Mouse (Mus musculus): ENCODE measurements around the gene Gla. TPM values are rescaled to one million over a fixed set of nuclear protein-coding genes. Genes with fewer than 3 reads are reported as not detected.
"Not testable (repeated sequence)": the region's sequence is repeated elsewhere in the genome, so short reads cannot be mapped to it uniquely, and the experiment has no call there.

Gla gene
- polyA plus RNA-seq, 1 experiment from 2014 or later = 3.2 TPM

DNA sequence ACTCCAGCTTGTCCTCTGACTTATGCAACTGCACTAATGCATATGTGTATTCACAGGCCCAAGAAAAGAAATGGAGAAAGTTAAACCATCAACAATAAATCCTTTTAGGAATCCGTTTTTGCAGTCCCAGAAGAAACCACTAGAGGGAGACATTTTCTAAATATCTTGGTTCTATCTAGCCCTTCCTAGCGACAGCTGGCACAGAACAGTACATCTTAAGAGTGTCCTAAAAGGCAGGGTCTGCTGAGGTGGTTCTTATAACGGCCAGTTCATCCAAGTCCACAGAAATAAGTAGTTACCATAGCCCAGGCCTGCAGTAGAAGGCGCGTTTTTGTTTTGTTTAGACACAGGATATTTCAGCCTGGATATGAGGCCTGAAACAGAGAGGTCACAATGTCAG lies 50.0 kb downstream of the Gla start:
- ATAC-seq (ENCODE audit: extremely low read depth, insufficient number of reproducible peaks, low FRiP score, low TSS enrichment) = no peak
- Histone ChIP-seq H3K36me3 (no peaks in the 10 kb centered on the region), H3K27me3 (replicated peaks) (no peaks in the 10 kb centered on the region), H3K4me2 (no peak overlapping the region), H3K9me3 (no peaks in the 10 kb centered on the region), H3K4me3 (no peak overlapping the region), H3K4me1 (no peaks in the 10 kb centered on the region), H3K9ac (no peak overlapping the region), H3K27ac (replicated peaks) (no peak overlapping the region)
- 14% methylated on average over 5 of the region's 5 CpGs for WGBS

DNA sequence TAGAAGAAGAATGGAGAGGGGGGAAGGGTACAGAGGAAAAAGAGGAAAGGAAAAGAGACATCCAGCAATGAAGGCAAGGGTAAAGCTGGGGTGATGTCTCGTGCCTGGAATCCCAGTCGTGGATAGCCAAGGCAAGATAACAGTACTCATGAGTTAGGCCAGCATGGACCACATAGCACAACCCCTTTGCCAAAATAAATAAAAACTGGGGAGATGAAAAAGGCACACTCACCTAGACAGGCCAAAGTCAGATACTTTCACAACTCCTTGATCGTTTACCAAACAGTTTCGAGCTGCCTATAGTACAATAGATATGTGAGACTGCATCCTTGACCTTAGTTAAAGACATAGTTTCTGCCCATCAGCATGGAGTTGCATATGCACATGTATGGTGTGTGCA lies 53.6 kb downstream of the Gla start:
- H3K36me3 ChIP-seq = no peaks in the 10 kb centered on the region
- no peak for ATAC-seq (ENCODE audit: extremely low read depth, insufficient number of reproducible peaks, low FRiP score, low TSS enrichment)
- H3K27me3 ChIP-seq (replicated peaks) = no peaks in the 10 kb centered on the region
- WGBS = 75% methylated on average over 4 of the region's 4 CpGs
- H3K4me1 ChIP-seq = no peaks in the 10 kb centered on the region
- no peak overlapping the region for H3K4me3 ChIP-seq
- H3K4me2 ChIP-seq = no peak overlapping the region
- no peaks in the 10 kb centered on the region for H3K9me3 ChIP-seq
- no peak overlapping the region for H3K9ac ChIP-seq
- H3K27ac ChIP-seq (replicated peaks) = no peak overlapping the region

DNA sequence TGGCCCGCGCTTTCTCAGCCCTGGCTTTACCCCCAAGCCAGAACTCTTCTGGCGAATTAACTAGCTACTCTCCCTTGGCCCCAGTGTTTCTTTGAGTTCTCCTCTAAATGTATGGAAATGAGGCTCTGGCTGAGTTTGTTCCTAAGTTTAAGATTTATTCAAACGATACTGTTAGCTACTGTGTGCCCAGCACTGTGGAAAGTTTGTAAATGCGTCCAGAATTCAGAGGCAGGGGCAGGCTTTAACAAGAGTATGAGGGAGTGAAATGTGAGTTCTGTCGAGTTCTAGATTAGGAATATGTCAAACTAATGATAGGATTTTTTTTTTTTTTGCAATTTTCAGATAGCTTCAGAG lies 59.0 kb downstream of the Gla start:
- no peaks in the 10 kb centered on the region for H3K27me3 ChIP-seq (replicated peaks)
- H3K4me2 ChIP-seq = peak overlapping the region; percentile 68
- ATAC-seq (ENCODE audit: extremely low read depth, insufficient number of reproducible peaks, low FRiP score, low TSS enrichment) = no peak
- H3K9me3 ChIP-seq = no peaks in the 10 kb centered on the region
- H3K9ac ChIP-seq = peak overlapping the region; percentile 86
- H3K4me1 ChIP-seq = no peaks in the 10 kb centered on the region
- H3K4me3 ChIP-seq = peak overlapping the region; percentile 70
- 10% methylated on average over 6 of the region's 6 CpGs for WGBS
- peak overlapping the region; percentile 89 for H3K27ac ChIP-seq (replicated peaks)
- H3K36me3 ChIP-seq = no peaks in the 10 kb centered on the region

DNA sequence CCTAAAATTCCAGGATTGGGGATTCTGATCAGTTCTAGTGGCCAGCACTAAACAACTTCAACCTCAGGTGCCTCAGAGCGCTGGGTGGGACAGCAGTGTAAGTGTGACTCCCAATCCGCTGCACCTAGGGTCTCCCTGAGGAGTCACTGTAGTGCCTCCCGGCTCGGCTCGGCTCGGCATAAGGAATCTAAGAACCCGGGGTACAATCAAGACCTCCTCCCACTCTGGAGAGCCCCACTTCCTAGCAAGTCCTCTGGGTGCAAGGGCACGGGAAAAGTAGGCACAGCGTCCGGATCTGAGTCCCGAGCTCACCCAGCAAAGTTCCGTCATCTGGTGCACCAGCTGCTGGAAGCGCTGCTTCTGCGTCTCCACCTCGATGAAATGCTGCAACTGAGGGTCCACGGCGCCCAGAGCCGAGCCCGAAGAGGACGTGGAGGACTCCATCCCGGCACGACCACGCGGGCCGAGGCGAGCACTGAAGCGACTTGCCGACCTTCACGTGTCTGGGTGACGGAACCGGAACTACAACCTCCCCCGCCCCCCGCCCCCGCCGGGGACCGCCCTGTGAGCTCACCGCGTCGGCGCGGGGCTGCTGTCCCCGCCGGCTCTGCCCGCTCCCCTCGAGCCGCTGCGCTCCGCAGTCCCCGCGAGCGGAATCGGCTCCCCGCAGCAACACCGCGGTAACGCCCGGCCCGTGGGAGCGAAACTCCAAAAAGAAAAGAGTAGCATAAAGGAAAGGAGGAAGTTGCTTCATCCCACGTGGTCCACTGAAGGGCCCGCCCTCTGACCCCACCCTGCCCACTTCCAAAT lies 59.6 kb downstream of the Gla start, which contains the start of gene Timm8a1:
Timm8a1 (minus strand) TSS at position 721 of the 810 bp plus-strand sequence.
- Histone ChIP-seq H3K4me3 (peak within 1 kb of the TSS; percentile 70), H3K4me1 (no peaks in the 10 kb centered on the region), H3K9me3 (no peaks in the 10 kb centered on the region), H3K9ac (peak within 1 kb of the TSS; percentile 86), H3K4me2 (peak within 1 kb of the TSS; percentile 68), H3K36me3 (peaks cover 4% of the 10 kb centered on the region; the same call in 1 of the 2 replicates), H3K27ac (replicated peaks) (peak within 1 kb of the TSS; percentile 89), H3K27me3 (replicated peaks) (no peaks in the 10 kb centered on the region)
- peak; percentile 82 for ATAC-seq (ENCODE audit: extremely low read depth, insufficient number of reproducible peaks, low FRiP score, low TSS enrichment)
- 10% methylated on average over 49 of the region's 61 CpGs for WGBS

DNA sequence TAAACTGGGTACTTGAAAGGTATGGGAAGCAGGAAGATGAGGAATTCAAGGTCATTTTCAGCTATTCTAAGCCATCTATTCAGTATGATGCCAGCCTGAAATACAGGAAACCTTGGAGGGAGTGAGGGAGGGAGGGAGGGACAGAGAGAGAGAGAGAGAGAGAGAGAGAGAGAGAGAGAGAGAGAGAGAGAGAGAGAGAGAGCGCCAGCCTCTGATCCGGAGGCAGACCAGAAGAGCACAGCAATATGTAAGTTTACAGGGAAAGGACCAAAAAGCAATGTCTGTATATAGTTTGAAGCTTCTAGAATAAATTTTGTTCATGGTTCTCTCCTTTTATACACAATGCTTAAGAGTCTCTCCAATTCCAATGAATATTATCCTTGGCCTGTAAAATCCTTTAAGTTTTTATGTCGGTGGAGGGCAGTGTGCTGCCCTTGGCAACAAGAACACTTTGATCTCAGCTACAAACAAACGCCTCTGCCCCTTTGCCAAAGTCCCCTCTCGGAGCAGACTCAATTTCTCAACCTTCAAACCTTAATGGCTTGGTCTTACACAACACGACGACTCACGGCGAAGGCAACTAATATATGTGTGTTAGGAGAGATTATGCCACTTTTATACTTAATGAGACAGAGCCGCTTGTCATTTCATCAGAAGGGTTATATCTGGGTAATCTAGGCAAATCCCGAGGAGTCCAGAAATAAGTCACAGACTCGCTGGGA lies 60.4 kb downstream of the Gla start:
- Histone ChIP-seq H3K9me3 (no peaks in the 10 kb centered on the region), H3K27me3 (replicated peaks) (no peaks in the 10 kb centered on the region), H3K9ac (peak overlapping the region; percentile 86), H3K4me3 (peak overlapping the region; percentile 70), H3K27ac (replicated peaks) (peak overlapping the region; percentile 67), H3K4me2 (peak overlapping the region; percentile 68), H3K4me1 (no peaks in the 10 kb centered on the region), H3K36me3 (peaks cover 12% of the 10 kb centered on the region)
- ATAC-seq (ENCODE audit: extremely low read depth, insufficient number of reproducible peaks, low FRiP score, low TSS enrichment) = no peak
- WGBS = 18% methylated on average over 12 of the region's 12 CpGs

GRCm38 (mm10) chrX:134539795-134540194 lies 61.1 kb downstream of the Gla start:
- not testable (repeated sequence) for H3K9me3 ChIP-seq; H3K27ac ChIP-seq (replicated peaks); ATAC-seq (ENCODE audit: extremely low read depth, insufficient number of reproducible peaks, low FRiP score, low TSS enrichment); H3K27me3 ChIP-seq (replicated peaks); H3K4me1 ChIP-seq; H3K9ac ChIP-seq
- Histone ChIP-seq H3K4me2 (peak overlapping the region; percentile 68), H3K36me3 (peaks cover 17% of the 10 kb centered on the region), H3K4me3 (peak overlapping the region; percentile 70)
- WGBS = 81% methylated on average over 10 of the region's 10 CpGs

Other genes starting within 250 kb of the Gla start
- gene Drp2, start 196.6 kb downstream of the Gla start, polyA plus RNA-seq (2015; fragmentation: Nextera tagmentation; extraction: Ambion mirVana) = 0.39 TPM in 2 replicates
- not detected in 2 replicates for gene Taf7l, start 124.6 kb downstream of the Gla start, polyA plus RNA-seq (2015; fragmentation: Nextera tagmentation; extraction: Ambion mirVana)
- 69.2 and 78.0 TPM in 2 replicates for gene Timm8a1, start 59.3 kb downstream of the Gla start, polyA plus RNA-seq (2015; fragmentation: Nextera tagmentation; extraction: Ambion mirVana)
- 1.4 and 2.2 TPM in 2 replicates for gene Btk, start 17.6 kb downstream of the Gla start, polyA plus RNA-seq (2015; fragmentation: Nextera tagmentation; extraction: Ambion mirVana)
- gene Rpl36a, start 15.5 kb downstream of the Gla start, polyA plus RNA-seq (2015; fragmentation: Nextera tagmentation; extraction: Ambion mirVana) = 261 and 287 TPM in 2 replicates
- gene Hnrnph2, start 54 bp upstream of the Gla start, polyA plus RNA-seq (2015; fragmentation: Nextera tagmentation; extraction: Ambion mirVana) = 109 and 123 TPM in 2 replicates
- 4.1 TPM in 2 replicates for gene Armcx4, start 85.4 kb upstream of the Gla start, polyA plus RNA-seq (2015; fragmentation: Nextera tagmentation; extraction: Ambion mirVana)
- 41.0 and 46.1 TPM in 2 replicates for gene Armcx1, start 116.8 kb upstream of the Gla start, polyA plus RNA-seq (2015; fragmentation: Nextera tagmentation; extraction: Ambion mirVana)
- 18.9 and 19.0 TPM in 2 replicates for gene Armcx6, start 150.3 kb upstream of the Gla start, polyA plus RNA-seq (2015; fragmentation: Nextera tagmentation; extraction: Ambion mirVana)
- gene Armcx3, start 155.5 kb upstream of the Gla start, polyA plus RNA-seq (2015; fragmentation: Nextera tagmentation; extraction: Ambion mirVana) = 75.1 and 82.7 TPM in 2 replicates
- gene Armcx2, start 208.1 kb upstream of the Gla start, polyA plus RNA-seq (2015; fragmentation: Nextera tagmentation; extraction: Ambion mirVana) = 61.5 and 64.3 TPM in 2 replicates

All from heart, embryonic 13.5 days (tissue).